Mouse (Mus musculus): ENCODE results near the gene Cpt1c. TPM values are rescaled to one million over a fixed set of nuclear protein-coding genes. Genes with fewer than 3 reads are reported as not detected.

Gene Cpt1c
- total and polyA plus RNA-seq, 3 experiments: 1.5 to 9.7 (median 2.1) TPM

GRCm38 (mm10) chr7:44929204-44930151 is 45.2 kb downstream of the Cpt1c start, which contains the start of gene Ap2a1:
Ap2a1 (minus strand) TSS chr7:44929496.
- Histone ChIP-seq H3K27me3 (ENCODE audit: control insufficient read depth, insufficient read depth, low read length) (no peaks in the 10 kb centered on the region), H3K4me1 (ENCODE audit: control insufficient read depth, insufficient read depth, low read length) (peaks cover 3% of the 10 kb centered on the region), H3K36me3 (ENCODE audit: control insufficient read depth, insufficient read depth, low read length) (no peaks in the 10 kb centered on the region), H3K27ac (peak within 1 kb of the TSS; percentile 97), H3K79me2 (replicated peaks; ENCODE audit: control insufficient read depth, insufficient read depth, low read length) (no peaks in the 10 kb centered on the region; the same call in 1 of the 2 replicates), H3K9ac (ENCODE audit: low read depth, low read length) (peak within 1 kb of the TSS; percentile 88), H3K4me3 (peak within 1 kb of the TSS; percentile 80)
- intact Hi-C loops (cut with DNase I): loop anchor here (2.0 kb wide), 2 partner anchors 23 to 33 kb away; partner anchors contain the start of gene Fuz
- 0 out of 2 replicates have a peak, but pooled peaks have one; percentile 47 for TF ChIP-seq EP300 (IDR thresholded peaks at IDR 0.05; ENCODE audit: insufficient read depth, low read depth, low read length)
- TF ChIP-seq CTCF (IDR thresholded peaks at IDR 0.05): peak; percentile 24
- TF ChIP-seq POLR2A (IDR thresholded peaks at IDR 0.05; ENCODE audit: insufficient read depth, low read depth, low read length): peak; percentile 93
- under 1% methylated on average over 83 of the region's 84 CpGs for WGBS
- DNase-seq: peak; percentile 97 to 100

- H3K36me3 ChIP-seq (ENCODE audit: control insufficient read depth, insufficient read depth, low read length): no peaks in the 10 kb centered on the region
- H3K27ac ChIP-seq: peak overlapping the region; percentile 89
- H3K79me2 ChIP-seq (replicated peaks; ENCODE audit: control insufficient read depth, insufficient read depth, low read length): no peaks in the 10 kb centered on the region; the same call in 1 of the 2 replicates
- H3K4me3 ChIP-seq: peak overlapping the region; percentile 80
- intact Hi-C loops (cut with DNase I): loop anchor here (2.0 kb wide), 1 partner anchor 32 kb away; the partner anchor contains the start of gene Fuz
- no peaks in the 10 kb centered on the region for H3K27me3 ChIP-seq (ENCODE audit: control insufficient read depth, insufficient read depth, low read length)
- H3K4me1 ChIP-seq (ENCODE audit: control insufficient read depth, insufficient read depth, low read length): peaks cover 3% of the 10 kb centered on the region
- TF ChIP-seq EP300 (IDR thresholded peaks at IDR 0.05; ENCODE audit: insufficient read depth, low read depth, low read length) (no peak), CTCF (IDR thresholded peaks at IDR 0.05) (no peak), POLR2A (IDR thresholded peaks at IDR 0.05; ENCODE audit: insufficient read depth, low read depth, low read length) (no peak)
- DNase-seq: no peak
- WGBS: 0% methylated on average over 1 of the region's 1 CpGs
- H3K9ac ChIP-seq (ENCODE audit: low read depth, low read length): peak overlapping the region; percentile 88
Observed at GRCm38 (mm10) chr7:44928570-44928969, 46.1 kb downstream of the Cpt1c start.

GRCm38 (mm10) chr7:44925468-44925867 is 49.2 kb downstream of the Cpt1c start:
- intact Hi-C loops (cut with DNase I): no loop called here
- H3K4me1 ChIP-seq (ENCODE audit: control insufficient read depth, insufficient read depth, low read length): peaks cover 3% of the 10 kb centered on the region

GRCm38 (mm10) chr7:44922530-44922929 is 52.1 kb downstream of the Cpt1c start:
- intact Hi-C loops (cut with DNase I): loop anchor here (5.0 kb wide), 1 partner anchor 35 kb away; no protein-coding TSS in a partner anchor
- no peaks in the 10 kb centered on the region for H3K27me3 ChIP-seq (ENCODE audit: control insufficient read depth, insufficient read depth, low read length)

More at GRCm38 (mm10) chr7:44925468-44925867, 49.2 kb downstream of the Cpt1c start:
- H3K4me3 ChIP-seq: no peak overlapping the region
- TF ChIP-seq EP300 (IDR thresholded peaks at IDR 0.05; ENCODE audit: insufficient read depth, low read depth, low read length) (no peak), CTCF (IDR thresholded peaks at IDR 0.05) (peak; percentile 63), POLR2A (IDR thresholded peaks at IDR 0.05; ENCODE audit: insufficient read depth, low read depth, low read length) (no peak)
- H3K27me3 ChIP-seq (ENCODE audit: control insufficient read depth, insufficient read depth, low read length): no peaks in the 10 kb centered on the region
- H3K79me2 ChIP-seq (replicated peaks; ENCODE audit: control insufficient read depth, insufficient read depth, low read length): no peaks in the 10 kb centered on the region; the same call in 1 of the 2 replicates
- no peak overlapping the region for H3K9ac ChIP-seq (ENCODE audit: low read depth, low read length)
- no peaks in the 10 kb centered on the region for H3K36me3 ChIP-seq (ENCODE audit: control insufficient read depth, insufficient read depth, low read length)
- 61% methylated on average over 3 of the region's 3 CpGs for WGBS
- H3K27ac ChIP-seq: no peak overlapping the region
- DNase-seq: no peak

GRCm38 (mm10) chr7:44919127-44919526 is 55.5 kb downstream of the Cpt1c start:
- DNase-seq: no peak
- no peak overlapping the region for H3K4me3 ChIP-seq
- WGBS: 86% methylated on average over 5 of the region's 5 CpGs
- no peak overlapping the region for H3K27ac ChIP-seq
- intact Hi-C loops (cut with DNase I): no loop called here
- H3K79me2 ChIP-seq (replicated peaks; ENCODE audit: control insufficient read depth, insufficient read depth, low read length): 0 out of 2 replicates have a peak, but pooled peaks cover 2% of the 10 kb centered on the region
- no peak overlapping the region for H3K9ac ChIP-seq (ENCODE audit: low read depth, low read length)
- no peaks in the 10 kb centered on the region for H3K27me3 ChIP-seq (ENCODE audit: control insufficient read depth, insufficient read depth, low read length)
- H3K36me3 ChIP-seq (ENCODE audit: control insufficient read depth, insufficient read depth, low read length): no peaks in the 10 kb centered on the region
- peaks cover 1% of the 10 kb centered on the region; the same call in 1 of the 2 replicates for H3K4me1 ChIP-seq (ENCODE audit: control insufficient read depth, insufficient read depth, low read length)
- no peak for TF ChIP-seq POLR2A (IDR thresholded peaks at IDR 0.05; ENCODE audit: insufficient read depth, low read depth, low read length)
- no peak for TF ChIP-seq EP300 (IDR thresholded peaks at IDR 0.05; ENCODE audit: insufficient read depth, low read depth, low read length)
- TF ChIP-seq CTCF (IDR thresholded peaks at IDR 0.05): no peak

More at GRCm38 (mm10) chr7:44922530-44922929, 52.1 kb downstream of the Cpt1c start:
- Histone ChIP-seq H3K79me2 (replicated peaks; ENCODE audit: control insufficient read depth, insufficient read depth, low read length) (0 out of 2 replicates have a peak, but pooled peaks cover 2% of the 10 kb centered on the region), H3K4me3 (no peak overlapping the region), H3K9ac (ENCODE audit: low read depth, low read length) (no peak overlapping the region), H3K27ac (no peak overlapping the region), H3K4me1 (ENCODE audit: control insufficient read depth, insufficient read depth, low read length) (peaks cover 1% of the 10 kb centered on the region), H3K36me3 (ENCODE audit: control insufficient read depth, insufficient read depth, low read length) (no peaks in the 10 kb centered on the region)
- DNase-seq: no peak
- TF ChIP-seq POLR2A (IDR thresholded peaks at IDR 0.05; ENCODE audit: insufficient read depth, low read depth, low read length): no peak
- no peak for TF ChIP-seq EP300 (IDR thresholded peaks at IDR 0.05; ENCODE audit: insufficient read depth, low read depth, low read length)
- no peak for TF ChIP-seq CTCF (IDR thresholded peaks at IDR 0.05)

Data from heart, adult 2 months (tissue).